Mouse (Mus musculus) lung, postnatal 0 days (tissue): ENCODE results near the gene Gjd3.

Source experiments
- CTCF ChIP-seq: IDR thresholded peaks from 2 replicates; pipeline ENCODE4 v1.5.1; 2016; ENCODE audit warnings: antibody characterized with exemption, mild to moderate bottlenecking
- EP300 ChIP-seq: IDR thresholded peaks from 2 replicates; pipeline ENCODE4 v1.6.1; 2016; ENCODE audit warnings: antibody characterized with exemption, mild to moderate bottlenecking, control low read depth

- TF ChIP-seq CTCF, result no peak
- no peak for TF ChIP-seq EP300
These were observed 37.0 kb upstream of the Gjd3 start for GRCm38 (mm10) chr11:99019844-99020243.
